Mouse (Mus musculus) adrenal gland, postnatal 4 days (tissue): ENCODE data around the gene Qrfpr. TPM values are rescaled to one million over a fixed set of nuclear protein-coding genes. Genes with fewer than 3 reads are reported as not detected.

Source experiments
- DNase-seq, 2 experiments: peaks; one replicate each; pipeline ENCODE4 v3.0.0; 2021 to 2022; ENCODE audit warnings: low spot score in 2 of 2, mixed read lengths in 2 of 2
- total RNA-seq, 2 experiments: library from RNA; stranded (reverse); gene quantifications; 2 replicates each; pipeline ENCODE4 v1.2.3; 2021

Qrfpr gene
- total RNA-seq, 2 experiments from 2014 or later, result not detected

- DNase-seq, result peak; percentile 52 to 73
These were observed 71.0 kb downstream of the Qrfpr start, which contains the start of gene D3Ertd254e for GRCm38 (mm10) chr3:36150934-36151686. Gene D3Ertd254e, plus strand, starts transcription at chr3:36151017.

GRCm38 (mm10) chr3:36150537-36150933 lies 71.6 kb downstream of the Qrfpr start:
- no peak for DNase-seq

GRCm38 (mm10) chr3:36138996-36139395 lies 83.1 kb downstream of the Qrfpr start:
- no peak for DNase-seq

GRCm38 (mm10) chr3:36138171-36138660 lies 83.9 kb downstream of the Qrfpr start:
- DNase-seq, result no peak

- no peak for DNase-seq
These were observed 84.6 kb downstream of the Qrfpr start for GRCm38 (mm10) chr3:36137560-36137959.

- DNase-seq, result no peak
These were observed 86.0 kb downstream of the Qrfpr start for GRCm38 (mm10) chr3:36136152-36136551.

Other genes starting within 250 kb of the Qrfpr start
- gene Mccc1, start 221.6 kb downstream of the Qrfpr start, total RNA-seq, result 10 to 100 TPM; 57.7 to 74.9 TPM
- not detected for gene Ccdc144b, start 168.8 kb downstream of the Qrfpr start, total RNA-seq
- gene Acad9, start 156.3 kb downstream of the Qrfpr start, total RNA-seq, result 10 to 100 TPM; 51.5 to 60.1 TPM
- gene D3Ertd254e, start 71.3 kb downstream of the Qrfpr start, total RNA-seq, result 10 to 100 TPM; 10.9 to 11.8 TPM